ENCODE assay signal across 28 mouse cellular contexts in the genomic region with DNA sequence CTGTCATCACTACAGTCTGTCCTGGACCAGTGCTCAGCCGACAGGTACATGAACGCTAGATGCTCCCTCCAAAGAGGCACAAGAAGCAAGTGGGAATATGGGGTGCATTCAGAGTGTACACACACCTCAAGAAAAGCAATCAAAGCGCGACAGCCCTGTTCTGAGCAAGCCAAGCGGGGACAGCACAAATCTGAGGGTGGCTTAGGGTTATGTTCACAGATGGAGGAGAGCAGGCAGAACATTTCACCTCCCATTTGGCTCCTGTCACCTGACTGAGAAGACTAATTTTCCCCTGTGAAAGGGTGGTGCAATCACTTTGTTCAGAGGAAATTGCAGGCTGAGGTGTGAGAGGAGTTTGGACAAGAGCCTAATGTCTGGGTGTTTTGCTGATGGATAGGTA.
DNase-seq lines count a peak whose midpoint lies in the region; ATAC-seq and TF ChIP-seq lines count a peak whose summit lies in the region.
"Had no signal": no experiment of that assay in that cellular context is flagged by ENCODE, and none has a peak within 500 bp of the region (broad histone marks: within the 10 kb centered on the region; RNA-seq: fewer than 3 reads in every experiment).

No protein-coding gene starts in this region.

- no peak overlapping the region for H3K4me2 ChIP-seq in forebrain, embryonic 14.5 days (ENCODE audit: low read length)
- no peak overlapping the region for H3K4me2 ChIP-seq in forebrain, embryonic 13.5 days
- no peak overlapping the region for H3K4me2 ChIP-seq in hindbrain, postnatal 0 days (ENCODE audit: low read depth, low read length)
- H3K4me2 ChIP-seq in hindbrain, embryonic 16.5 days (ENCODE audit: low read length) = no peak overlapping the region
- H3K4me2 ChIP-seq in midbrain, postnatal 0 days (ENCODE audit: low read depth, low read length, poor library complexity, severe bottlenecking) = no peak overlapping the region
- H3K4me2 ChIP-seq in midbrain, embryonic 15.5 days = no peak overlapping the region
- H3K4me2 ChIP-seq: embryonic facial prominence, embryonic 13.5 days; embryonic facial prominence, embryonic 15.5 days; forebrain, embryonic 12.5 days had no signal

- no peak for TF ChIP-seq CTCF in hindbrain, postnatal 0 days (IDR thresholded peaks at IDR 0.05; ENCODE audit: low read depth)
- TF ChIP-seq CTCF in midbrain, postnatal 0 days (IDR thresholded peaks at IDR 0.05) = no peak
- no peak for TF ChIP-seq CTCF in brain, embryonic 14.5 days (IDR thresholded peaks at IDR 0.05; ENCODE audit: borderline replicate concordance, extremely low read depth, insufficient read depth, insufficient read length)

- 82% methylated on average over 5 of the region's 5 CpGs for WGBS in forebrain, embryonic 14.5 days
- WGBS in forebrain, embryonic 13.5 days = 89% methylated on average over 5 of the region's 5 CpGs
- WGBS in hindbrain, postnatal 0 days = 72% methylated on average over 5 of the region's 5 CpGs
- WGBS in hindbrain, embryonic 16.5 days = 58% methylated on average over 5 of the region's 5 CpGs
- WGBS in midbrain, postnatal 0 days = 91% methylated on average over 5 of the region's 5 CpGs
- WGBS in midbrain, embryonic 15.5 days = 88% methylated on average over 5 of the region's 5 CpGs

- no peak overlapping the region for H3K27ac ChIP-seq in forebrain, embryonic 14.5 days (ENCODE audit: low read depth, low read length)
- H3K27ac ChIP-seq in forebrain, embryonic 13.5 days = no peak overlapping the region; the same call in 1 of the 2 replicates
- no peak overlapping the region for H3K27ac ChIP-seq in hindbrain, postnatal 0 days
- no peak overlapping the region for H3K27ac ChIP-seq in hindbrain, embryonic 16.5 days (ENCODE audit: low read depth, low read length)
- H3K27ac ChIP-seq in midbrain, postnatal 0 days (ENCODE audit: low read depth, low read length) = no peak overlapping the region
- no peak overlapping the region for H3K27ac ChIP-seq in midbrain, embryonic 15.5 days
- H3K27ac ChIP-seq: embryonic facial prominence, embryonic 13.5 days; embryonic facial prominence, embryonic 15.5 days; forebrain, embryonic 10.5 days; forebrain, embryonic 12.5 days had no signal

- ATAC-seq in forebrain, embryonic 14.5 days = no peak
- ATAC-seq in forebrain, embryonic 13.5 days = no peak
- ATAC-seq in hindbrain, postnatal 0 days = no peak
- ATAC-seq in hindbrain, embryonic 16.5 days = no peak
- no peak for ATAC-seq in midbrain, postnatal 0 days (ENCODE audit: low FRiP score)
- no peak for ATAC-seq in midbrain, embryonic 15.5 days (replicated peaks)
- ATAC-seq: activated CD4-positive, CD25-positive, alpha-beta regulatory T cell, adult 4 months; CD4-positive, CD25-positive, alpha-beta regulatory T cell, adult 4 months; forebrain, embryonic 16.5 days; Patski had no signal

- H3K4me3 ChIP-seq in forebrain, embryonic 14.5 days (ENCODE audit: low read depth, low read length) = no peak overlapping the region
- no peak overlapping the region for H3K4me3 ChIP-seq in forebrain, embryonic 13.5 days
- H3K4me3 ChIP-seq in hindbrain, postnatal 0 days (ENCODE audit: low read length) = no peak overlapping the region
- no peak overlapping the region for H3K4me3 ChIP-seq in hindbrain, embryonic 16.5 days (ENCODE audit: low read length)
- H3K4me3 ChIP-seq in midbrain, postnatal 0 days (ENCODE audit: low read depth, low read length) = no peak overlapping the region
- H3K4me3 ChIP-seq in midbrain, embryonic 15.5 days = no peak overlapping the region
- H3K4me3 ChIP-seq: embryonic facial prominence, embryonic 13.5 days; embryonic facial prominence, embryonic 15.5 days; erythroblast, embryonic 14.5 days; forebrain, embryonic 10.5 days; forebrain, embryonic 12.5 days had no signal

- H3K4me1 ChIP-seq in forebrain, embryonic 14.5 days (ENCODE audit: control insufficient read depth, insufficient read depth, low read length) = no peaks in the 10 kb centered on the region
- no peaks in the 10 kb centered on the region for H3K4me1 ChIP-seq in forebrain, embryonic 13.5 days
- no peaks in the 10 kb centered on the region for H3K4me1 ChIP-seq in hindbrain, postnatal 0 days (ENCODE audit: insufficient read depth, low read length)
- H3K4me1 ChIP-seq in hindbrain, embryonic 16.5 days (ENCODE audit: control insufficient read depth, insufficient read depth, low read depth, low read length) = no peaks in the 10 kb centered on the region; the same call in 1 of the 2 replicates
- H3K4me1 ChIP-seq in midbrain, postnatal 0 days (ENCODE audit: insufficient read depth, low read length) = no peaks in the 10 kb centered on the region
- H3K4me1 ChIP-seq in midbrain, embryonic 15.5 days = no peaks in the 10 kb centered on the region
- H3K4me1 ChIP-seq: embryonic facial prominence, embryonic 13.5 days; embryonic facial prominence, embryonic 15.5 days; forebrain, embryonic 10.5 days; forebrain, embryonic 12.5 days had no signal

- no peak for TF ChIP-seq POLR2A in brain, embryonic 14.5 days (IDR thresholded peaks at IDR 0.05; ENCODE audit: borderline replicate concordance, extremely low read depth, insufficient read depth, insufficient read length, poor library complexity, severe bottlenecking)

- peak; percentile 24 for DNase-seq in forebrain, embryonic 14.5 days (ENCODE audit: low spot score)
- DNase-seq in hindbrain, postnatal 0 days (ENCODE audit: low spot score) = peak; percentile 4
- peak; percentile 27 for DNase-seq in midbrain, postnatal 0 days (ENCODE audit: low spot score)
- peak; percentile 52 for DNase-seq in brain, embryonic 14.5 days (ENCODE audit: low read depth)
- DNase-seq: adrenal gland, adult 8-10 months; adrenal gland, postnatal 14 days; adrenal gland, postnatal 36 days; B cell, adult 2 months; cerebellum, adult 11 months; cerebellum, adult 18-20 months; cerebellum, adult 8-10 months; cerebellum, adult 9-11 months; cerebellum, postnatal 14 days; cerebellum, postnatal 36 days; embryo, embryonic 11 days had no signal

- no peaks in the 10 kb centered on the region for H3K9me3 ChIP-seq in forebrain, embryonic 14.5 days (replicated peaks; ENCODE audit: control insufficient read depth, low read length)
- no peaks in the 10 kb centered on the region for H3K9me3 ChIP-seq in forebrain, embryonic 13.5 days (replicated peaks)
- H3K9me3 ChIP-seq in hindbrain, postnatal 0 days (ENCODE audit: low read length) = no peaks in the 10 kb centered on the region
- no peaks in the 10 kb centered on the region for H3K9me3 ChIP-seq in hindbrain, embryonic 16.5 days (ENCODE audit: control insufficient read depth, low read length)
- H3K9me3 ChIP-seq in midbrain, postnatal 0 days (ENCODE audit: low read length) = no peaks in the 10 kb centered on the region
- H3K9me3 ChIP-seq in midbrain, embryonic 15.5 days = no peaks in the 10 kb centered on the region
- H3K9me3 ChIP-seq: embryonic facial prominence, embryonic 13.5 days; embryonic facial prominence, embryonic 15.5 days; forebrain, embryonic 10.5 days; forebrain, embryonic 12.5 days had no signal

- no peaks in the 10 kb centered on the region for H3K27me3 ChIP-seq in forebrain, embryonic 14.5 days (replicated peaks; ENCODE audit: control insufficient read depth, insufficient read depth, low read length)
- H3K27me3 ChIP-seq in forebrain, embryonic 13.5 days = no peaks in the 10 kb centered on the region
- no peaks in the 10 kb centered on the region for H3K27me3 ChIP-seq in hindbrain, postnatal 0 days (ENCODE audit: insufficient read depth, low read length)
- no peaks in the 10 kb centered on the region for H3K27me3 ChIP-seq in hindbrain, embryonic 16.5 days (replicated peaks; ENCODE audit: control insufficient read depth, insufficient read depth, low read length)
- no peaks in the 10 kb centered on the region for H3K27me3 ChIP-seq in midbrain, postnatal 0 days (ENCODE audit: insufficient read depth, low read length)
- H3K27me3 ChIP-seq in midbrain, embryonic 15.5 days (replicated peaks) = no peaks in the 10 kb centered on the region
- H3K27me3 ChIP-seq: embryonic facial prominence, embryonic 13.5 days; embryonic facial prominence, embryonic 15.5 days; forebrain, embryonic 12.5 days had no signal

- H3K9ac ChIP-seq in forebrain, embryonic 14.5 days (ENCODE audit: low read length) = no peak overlapping the region
- no peak overlapping the region for H3K9ac ChIP-seq in forebrain, embryonic 13.5 days
- no peak overlapping the region for H3K9ac ChIP-seq in hindbrain, postnatal 0 days (replicated peaks; ENCODE audit: low read length)
- H3K9ac ChIP-seq in hindbrain, embryonic 16.5 days (ENCODE audit: low read depth, low read length) = no peak overlapping the region
- H3K9ac ChIP-seq in midbrain, postnatal 0 days (replicated peaks; ENCODE audit: low read length, poor library complexity, severe bottlenecking) = no peak overlapping the region
- no peak overlapping the region for H3K9ac ChIP-seq in midbrain, embryonic 15.5 days
- H3K9ac ChIP-seq: embryonic facial prominence, embryonic 13.5 days; embryonic facial prominence, embryonic 15.5 days; forebrain, embryonic 12.5 days had no signal

- no peaks in the 10 kb centered on the region for H3K36me3 ChIP-seq in forebrain, embryonic 14.5 days (ENCODE audit: control insufficient read depth, insufficient read depth, low read length)
- no peaks in the 10 kb centered on the region for H3K36me3 ChIP-seq in forebrain, embryonic 13.5 days (ENCODE audit: poor library complexity, severe bottlenecking)
- no peaks in the 10 kb centered on the region for H3K36me3 ChIP-seq in hindbrain, postnatal 0 days (ENCODE audit: insufficient read depth, low read length)
- no peaks in the 10 kb centered on the region for H3K36me3 ChIP-seq in hindbrain, embryonic 16.5 days (ENCODE audit: control insufficient read depth, insufficient read depth, low read length)
- H3K36me3 ChIP-seq in midbrain, postnatal 0 days (ENCODE audit: insufficient read depth, low read length) = no peaks in the 10 kb centered on the region
- no peaks in the 10 kb centered on the region for H3K36me3 ChIP-seq in midbrain, embryonic 15.5 days (replicated peaks)
- H3K36me3 ChIP-seq: embryonic facial prominence, embryonic 13.5 days; embryonic facial prominence, embryonic 15.5 days; forebrain, embryonic 10.5 days; forebrain, embryonic 12.5 days; G1E had no signal
